Mouse (Mus musculus): ENCODE measurements around the gene Gm9857. TPM values are rescaled to one million over a fixed set of nuclear protein-coding genes. Genes with fewer than 3 reads are reported as not detected.

The Gm9857 gene
- polyA plus RNA-seq, 1 experiment from 2014 or later: not detected

DNA sequence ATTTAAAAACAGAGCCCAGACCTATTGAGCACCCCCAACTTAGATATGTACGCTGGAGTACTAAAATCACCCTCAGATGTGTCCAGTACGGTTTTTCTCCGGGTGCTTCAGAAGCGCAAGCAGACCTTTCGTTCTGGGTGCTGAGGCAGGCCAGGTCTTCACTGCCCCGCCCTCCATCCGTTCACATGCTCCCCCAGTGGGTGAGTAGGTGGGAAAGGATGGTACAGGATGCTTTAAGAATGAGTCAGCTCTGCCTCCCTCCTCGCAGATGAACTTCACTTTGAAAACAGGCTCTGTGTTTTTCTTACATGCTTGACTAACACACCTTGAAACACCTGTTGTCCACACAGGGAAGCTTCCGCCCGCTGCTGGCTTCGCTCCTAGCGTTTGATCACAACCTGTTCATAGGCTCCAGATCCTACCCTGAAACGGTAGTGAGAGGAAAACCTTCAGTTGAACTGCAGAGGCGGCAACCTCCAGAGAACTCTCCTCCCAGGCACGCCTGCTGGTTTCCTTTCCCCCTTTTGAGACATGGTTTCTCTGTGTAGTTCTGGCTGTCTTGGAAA lies 34.8 kb upstream of the Gm9857 start:
- Histone ChIP-seq H3K9ac (replicated peaks; ENCODE audit: low read depth) (no peak overlapping the region), H3K4me1 (ENCODE audit: insufficient read depth, low read depth, low read length) (no peaks in the 10 kb centered on the region), H3K4me3 (ENCODE audit: low read depth, low read length) (no peak overlapping the region), H3K9me3 (ENCODE audit: low read length) (no peaks in the 10 kb centered on the region), H3K27me3 (replicated peaks; ENCODE audit: insufficient read depth, low read length) (no peaks in the 10 kb centered on the region), H3K36me3 (ENCODE audit: insufficient read depth, low read length) (no peaks in the 10 kb centered on the region; the same call in none of the 2 replicates), H3K4me2 (replicated peaks; ENCODE audit: low read depth, low read length) (no peak overlapping the region), H3K27ac (ENCODE audit: low read length) (no peak overlapping the region)
- DNase-seq (ENCODE audit: low spot score) (no peak), ATAC-seq (no peak)
- TF ChIP-seq CTCF (IDR thresholded peaks at IDR 0.05): no peak
- TF ChIP-seq EP300 (IDR thresholded peaks at IDR 0.05): no peak
- WGBS: 86% methylated on average over 15 of the region's 15 CpGs

DNA sequence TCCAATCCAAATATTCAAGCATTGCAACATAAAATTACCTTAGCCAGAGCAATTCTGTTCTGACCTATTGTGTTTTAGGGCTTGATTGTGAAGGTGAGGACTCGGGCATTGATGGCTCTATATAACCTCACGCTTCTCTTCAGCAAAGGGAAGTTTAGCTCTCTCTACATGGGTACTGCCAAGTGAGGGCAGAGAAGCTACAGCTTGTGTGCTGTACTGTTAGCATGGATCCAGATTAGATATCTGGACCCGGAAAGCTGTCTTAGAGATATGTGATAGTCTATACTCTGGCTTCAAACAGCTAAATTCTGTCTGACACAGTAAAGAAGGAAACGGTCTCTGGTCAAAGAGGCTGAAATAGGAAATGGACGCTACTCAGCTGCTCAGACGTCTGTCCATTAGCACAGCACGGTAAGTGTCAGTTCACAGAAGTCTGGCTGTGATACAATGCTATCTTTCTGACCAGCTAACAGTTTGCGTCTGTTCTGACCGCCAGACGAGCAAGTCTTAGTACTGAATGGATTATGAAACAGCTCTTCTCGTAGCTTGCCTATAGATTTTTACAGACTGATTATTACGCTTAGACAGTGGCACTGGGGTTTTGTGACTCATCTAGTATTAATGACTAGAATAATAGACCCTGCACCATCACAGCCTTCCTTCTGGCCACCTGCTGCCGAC lies 33.9 kb upstream of the Gm9857 start:
- H3K27me3 ChIP-seq (replicated peaks; ENCODE audit: insufficient read depth, low read length): no peaks in the 10 kb centered on the region
- ATAC-seq: no peak

DNA sequence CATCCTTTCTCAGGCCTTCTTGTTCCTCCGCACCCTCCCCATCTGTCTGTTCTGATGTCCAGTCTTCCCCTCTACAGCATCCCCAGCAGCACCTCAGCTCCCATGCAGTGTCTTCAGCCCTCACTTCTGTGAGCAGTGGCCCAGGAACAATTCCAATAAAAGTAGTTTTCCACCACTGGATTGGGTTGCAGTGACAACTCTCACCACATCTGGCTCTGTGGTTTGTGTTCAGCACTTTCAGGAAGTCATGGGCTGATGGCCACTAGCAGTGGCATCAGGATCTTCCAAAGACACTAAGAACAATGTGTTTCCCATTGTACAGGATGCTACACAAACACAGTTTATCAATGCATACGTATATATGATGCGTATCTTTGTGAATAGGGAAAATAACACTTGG lies 25.8 kb upstream of the Gm9857 start:
- no peak for DNase-seq (ENCODE audit: low spot score)
- TF ChIP-seq EP300 (IDR thresholded peaks at IDR 0.05) (no peak), CTCF (IDR thresholded peaks at IDR 0.05) (no peak)
- Histone ChIP-seq H3K36me3 (ENCODE audit: insufficient read depth, low read length) (no peaks in the 10 kb centered on the region; the same call in 1 of the 2 replicates), H3K27ac (ENCODE audit: low read length) (no peak overlapping the region), H3K4me1 (ENCODE audit: insufficient read depth, low read depth, low read length) (no peaks in the 10 kb centered on the region), H3K4me3 (ENCODE audit: low read depth, low read length) (no peak overlapping the region), H3K4me2 (replicated peaks; ENCODE audit: low read depth, low read length) (no peak overlapping the region), H3K27me3 (replicated peaks; ENCODE audit: insufficient read depth, low read length) (no peaks in the 10 kb centered on the region), H3K9me3 (ENCODE audit: low read length) (no peaks in the 10 kb centered on the region), H3K9ac (replicated peaks; ENCODE audit: low read depth) (no peak overlapping the region)
- no peak for ATAC-seq
- WGBS: 89% methylated on average over 3 of the region's 3 CpGs

More for the DNA sequence above, 33.9 kb upstream of the Gm9857 start:
- no peak overlapping the region for H3K27ac ChIP-seq (ENCODE audit: low read length)
- TF ChIP-seq CTCF (IDR thresholded peaks at IDR 0.05): no peak
- TF ChIP-seq EP300 (IDR thresholded peaks at IDR 0.05): no peak
- H3K9ac ChIP-seq (replicated peaks; ENCODE audit: low read depth): no peak overlapping the region
- 85% methylated on average over 13 of the region's 13 CpGs for WGBS
- no peak overlapping the region for H3K4me2 ChIP-seq (replicated peaks; ENCODE audit: low read depth, low read length)
- no peaks in the 10 kb centered on the region for H3K9me3 ChIP-seq (ENCODE audit: low read length)
- no peak overlapping the region for H3K4me3 ChIP-seq (ENCODE audit: low read depth, low read length)
- H3K4me1 ChIP-seq (ENCODE audit: insufficient read depth, low read depth, low read length): no peaks in the 10 kb centered on the region
- H3K36me3 ChIP-seq (ENCODE audit: insufficient read depth, low read length): no peaks in the 10 kb centered on the region; the same call in none of the 2 replicates
- no peak for DNase-seq (ENCODE audit: low spot score)

DNA sequence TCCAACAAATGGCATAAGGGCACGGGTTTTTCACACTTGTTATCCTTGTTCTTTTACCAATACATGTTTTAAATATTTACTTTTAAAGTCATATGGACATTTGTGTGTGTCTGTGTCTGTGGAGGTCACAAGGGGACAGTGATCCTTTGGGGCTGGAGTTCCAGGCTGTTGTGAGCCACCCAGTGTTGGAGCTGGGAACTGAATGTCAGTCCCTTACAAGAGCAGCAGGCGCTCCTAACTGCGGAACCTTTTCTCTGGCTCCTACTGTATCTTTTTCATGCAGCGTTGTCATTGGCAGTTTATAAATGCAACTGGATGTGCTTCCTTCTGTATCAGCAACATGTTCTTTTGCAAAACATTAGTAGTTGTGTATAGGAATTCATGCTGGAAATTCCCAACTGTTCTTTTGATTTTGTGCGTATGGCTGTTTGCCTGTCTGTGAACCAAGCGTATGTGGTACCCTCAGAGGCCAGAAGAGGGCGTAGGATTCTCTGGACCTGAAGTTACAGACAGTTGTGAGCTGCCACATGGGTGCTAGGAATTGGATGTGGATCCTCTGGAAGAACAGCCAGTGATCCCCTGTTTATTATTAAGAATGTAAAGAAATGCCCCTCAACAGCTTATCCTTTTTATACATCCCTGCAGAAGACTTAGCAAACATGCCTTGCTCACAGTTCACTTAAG lies 24.3 kb upstream of the Gm9857 start:
- WGBS: 73% methylated on average over 7 of the region's 7 CpGs
- ATAC-seq (no peak), DNase-seq (ENCODE audit: low spot score) (no peak)

DNA sequence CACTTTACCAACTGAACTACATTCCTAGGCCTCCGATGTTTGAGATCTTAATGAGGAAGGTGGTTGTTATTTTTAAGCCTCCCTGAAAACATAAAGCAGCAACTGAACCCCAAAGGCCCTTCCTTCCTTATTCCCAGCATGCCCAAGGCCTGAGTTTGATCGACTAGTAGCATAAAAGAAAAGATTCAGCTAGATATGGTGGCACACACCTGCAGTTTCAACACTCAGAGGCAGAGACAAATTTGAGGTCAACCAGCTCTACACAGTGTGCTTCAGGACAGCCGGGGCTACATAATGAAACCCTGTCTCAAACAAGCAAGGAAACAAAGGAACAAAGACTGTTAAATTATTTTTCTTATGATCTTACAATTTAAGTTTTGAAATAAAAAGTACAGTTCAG lies 23.5 kb upstream of the Gm9857 start:
- no peak for ATAC-seq
- WGBS: 86% methylated on average over 3 of the region's 3 CpGs

More for the DNA sequence above, 24.3 kb upstream of the Gm9857 start:
- no peaks in the 10 kb centered on the region for H3K9me3 ChIP-seq (ENCODE audit: low read length)
- no peaks in the 10 kb centered on the region for H3K36me3 ChIP-seq (ENCODE audit: insufficient read depth, low read length)
- H3K4me2 ChIP-seq (replicated peaks; ENCODE audit: low read depth, low read length): no peak overlapping the region
- no peaks in the 10 kb centered on the region for H3K27me3 ChIP-seq (replicated peaks; ENCODE audit: insufficient read depth, low read length)
- H3K4me3 ChIP-seq (ENCODE audit: low read depth, low read length): no peak overlapping the region
- TF ChIP-seq CTCF (IDR thresholded peaks at IDR 0.05) (peak; percentile 23), EP300 (IDR thresholded peaks at IDR 0.05) (no peak)
- no peak overlapping the region for H3K27ac ChIP-seq (ENCODE audit: low read length)
- no peak overlapping the region for H3K9ac ChIP-seq (replicated peaks; ENCODE audit: low read depth)
- peaks cover 3% of the 10 kb centered on the region; the same call in 1 of the 2 replicates for H3K4me1 ChIP-seq (ENCODE audit: insufficient read depth, low read depth, low read length)

DNA sequence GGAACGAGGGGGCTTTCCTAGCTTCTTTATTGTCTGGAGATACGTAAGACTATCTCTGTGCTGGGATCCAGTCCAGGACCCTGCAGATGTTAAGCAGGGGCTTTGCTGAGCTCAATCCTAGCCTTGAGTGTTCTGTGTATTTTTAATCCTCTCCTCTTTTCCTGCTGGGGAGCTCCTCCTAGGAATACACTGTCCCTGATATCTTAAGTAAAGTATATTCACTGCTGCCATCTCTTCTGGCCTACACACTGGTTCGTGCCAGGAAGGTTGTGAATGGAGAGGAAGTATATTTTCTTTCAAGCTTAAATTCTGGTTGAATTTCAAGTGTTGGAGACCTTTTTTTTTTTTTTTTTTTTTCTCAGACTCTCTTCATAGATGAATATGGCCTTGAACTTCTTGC lies 23.0 kb upstream of the Gm9857 start:
- H3K4me2 ChIP-seq (replicated peaks; ENCODE audit: low read depth, low read length): no peak overlapping the region
- no peak overlapping the region for H3K27ac ChIP-seq (ENCODE audit: low read length)
- no peak for TF ChIP-seq EP300 (IDR thresholded peaks at IDR 0.05)
- no peak for TF ChIP-seq CTCF (IDR thresholded peaks at IDR 0.05)
- H3K9ac ChIP-seq (replicated peaks; ENCODE audit: low read depth): no peak overlapping the region
- no peak overlapping the region for H3K4me3 ChIP-seq (ENCODE audit: low read depth, low read length)
- WGBS: 79% methylated on average over 3 of the region's 3 CpGs
- ATAC-seq (no peak), DNase-seq (ENCODE audit: low spot score) (no peak)
- H3K36me3 ChIP-seq (ENCODE audit: insufficient read depth, low read length): no peaks in the 10 kb centered on the region
- peaks cover 5% of the 10 kb centered on the region; the same call in 1 of the 2 replicates for H3K4me1 ChIP-seq (ENCODE audit: insufficient read depth, low read depth, low read length)
- no peaks in the 10 kb centered on the region for H3K9me3 ChIP-seq (ENCODE audit: low read length)
- H3K27me3 ChIP-seq (replicated peaks; ENCODE audit: insufficient read depth, low read length): no peaks in the 10 kb centered on the region

More for the DNA sequence above, 23.5 kb upstream of the Gm9857 start:
- H3K9me3 ChIP-seq (ENCODE audit: low read length): no peaks in the 10 kb centered on the region
- H3K27ac ChIP-seq (ENCODE audit: low read length): no peak overlapping the region
- no peak overlapping the region for H3K9ac ChIP-seq (replicated peaks; ENCODE audit: low read depth)
- H3K4me2 ChIP-seq (replicated peaks; ENCODE audit: low read depth, low read length): no peak overlapping the region
- peaks cover 5% of the 10 kb centered on the region; the same call in 1 of the 2 replicates for H3K4me1 ChIP-seq (ENCODE audit: insufficient read depth, low read depth, low read length)
- no peak for DNase-seq (ENCODE audit: low spot score)
- TF ChIP-seq CTCF (IDR thresholded peaks at IDR 0.05): no peak
- no peak for TF ChIP-seq EP300 (IDR thresholded peaks at IDR 0.05)
- H3K36me3 ChIP-seq (ENCODE audit: insufficient read depth, low read length): no peaks in the 10 kb centered on the region
- no peaks in the 10 kb centered on the region for H3K27me3 ChIP-seq (replicated peaks; ENCODE audit: insufficient read depth, low read length)
- no peak overlapping the region for H3K4me3 ChIP-seq (ENCODE audit: low read depth, low read length)

Measured in lung, postnatal 0 days (tissue).